Mouse (Mus musculus) hindbrain, embryonic 13.5 days (tissue): Measurements from ENCODE around the gene Dicer1. TPM values are rescaled to one million over a fixed set of nuclear protein-coding genes. Genes with fewer than 3 reads are reported as not detected.
A peak's percentile ranks its signal among the peaks of the same experiment; 100 is the strongest.

Source experiments
- ATAC-seq: fragments of 200-750 bp; cut with Nextera tagmentation; 2 replicates; pipeline ENCODE4 v1.8.0; 2017; ENCODE audit warnings: moderate TSS enrichment; ENCODE audit not compliant: low FRiP score
- H3K27ac ChIP-seq: fragments of 300-500 bp; sonication (generic); 2 replicates; pipeline ENCODE4 v1.5.1; 2015; ENCODE audit warnings: inconsistent platforms, mild to moderate bottlenecking, moderate library complexity
- H3K27me3 ChIP-seq: fragments of 300-500 bp; sonication (generic); 2 replicates; pipeline ENCODE4 v1.6.1; 2015; ENCODE audit warnings: mild to moderate bottlenecking, inconsistent platforms
- H3K36me3 ChIP-seq: fragments of 300-500 bp; sonication (generic); 2 replicates; pipeline ENCODE4 v1.6.1; 2015; ENCODE audit warnings: mild to moderate bottlenecking, inconsistent platforms
- H3K4me1 ChIP-seq: fragments of 300-500 bp; sonication (generic); replicated peaks from 2 replicates; pipeline ENCODE4 v1.6.1; 2015; ENCODE audit warnings: inconsistent platforms
- H3K4me2 ChIP-seq: fragments of 300-500 bp; sonication (generic); 2 replicates; pipeline ENCODE4 v1.6.1; 2015; ENCODE audit warnings: inconsistent platforms, mild to moderate bottlenecking, moderate library complexity
- H3K4me3 ChIP-seq: fragments of 300-500 bp; sonication (generic); 2 replicates; pipeline ENCODE4 v1.5.1; 2015; ENCODE audit warnings: mild to moderate bottlenecking, inconsistent platforms
- H3K9ac ChIP-seq: fragments of 300-500 bp; sonication (generic); 2 replicates; pipeline ENCODE4 v1.6.1; 2015; ENCODE audit warnings: mild to moderate bottlenecking, inconsistent platforms
- H3K9me3 ChIP-seq: fragments of 300-500 bp; sonication (generic); 2 replicates; pipeline ENCODE4 v1.6.1; 2016; ENCODE audit warnings: inconsistent platforms
- WGBS: fragments of 180-500 bp; shearing (Covaris S2); methylation state at CpG from one replicate; pipeline ENCODE4 v1.1.7; 2015; 5-methylcytosine and 5-hydroxymethylcytosine counted together
- polyA plus RNA-seq: library from polyadenylated mRNA; unstranded; fragments of >200 nt; fragmentation: Nextera tagmentation; extraction: Ambion mirVana; gene quantifications from 2 replicates; pipeline ENCODE4 v1.2.1, GENCODE M21; 2015

The Dicer1 gene
- polyA plus RNA-seq, 1 experiment from 2014 or later = 55.1 TPM

- no peak for ATAC-seq
- Histone ChIP-seq H3K9me3 (no peaks in the 10 kb centered on the region), H3K9ac (no peak overlapping the region), H3K27ac (no peak overlapping the region), H3K27me3 (no peaks in the 10 kb centered on the region), H3K36me3 (peaks cover 73% of the 10 kb centered on the region), H3K4me1 (peaks cover 22% of the 10 kb centered on the region), H3K4me3 (no peak overlapping the region), H3K4me2 (no peak overlapping the region)
- WGBS = 92% methylated on average over 2 of the region's 2 CpGs
Measured at GRCm38 (mm10) chr12:104695514-104695913, 56.2 kb downstream of the Dicer1 start.

GRCm38 (mm10) chr12:104692864-104693263, 58.9 kb downstream of the Dicer1 start:
- no peak overlapping the region for H3K4me3 ChIP-seq
- H3K4me1 ChIP-seq = peaks cover 23% of the 10 kb centered on the region
- H3K4me2 ChIP-seq = no peak overlapping the region
- H3K27ac ChIP-seq = 0 out of 2 replicates have a peak overlapping the region, but pooled peaks have one; percentile 35
- H3K36me3 ChIP-seq = peaks cover 72% of the 10 kb centered on the region
- peak; percentile 15; the same call in 1 of the 2 replicates for ATAC-seq
- WGBS = 55% methylated on average over 12 of the region's 12 CpGs
- no peaks in the 10 kb centered on the region for H3K27me3 ChIP-seq
- H3K9ac ChIP-seq = no peak overlapping the region
- H3K9me3 ChIP-seq = no peaks in the 10 kb centered on the region

GRCm38 (mm10) chr12:104690412-104690811, 61.3 kb downstream of the Dicer1 start:
- Histone ChIP-seq H3K4me1 (peaks cover 17% of the 10 kb centered on the region), H3K27ac (no peak overlapping the region), H3K4me2 (no peak overlapping the region), H3K4me3 (no peak overlapping the region), H3K27me3 (no peaks in the 10 kb centered on the region), H3K36me3 (peaks cover 61% of the 10 kb centered on the region), H3K9me3 (no peaks in the 10 kb centered on the region), H3K9ac (no peak overlapping the region)
- 84% methylated on average over 7 of the region's 7 CpGs for WGBS
- no peak for ATAC-seq

GRCm38 (mm10) chr12:104688870-104689269, 62.9 kb downstream of the Dicer1 start:
- Histone ChIP-seq H3K9me3 (no peaks in the 10 kb centered on the region), H3K9ac (no peak overlapping the region), H3K27me3 (no peaks in the 10 kb centered on the region), H3K4me1 (peaks cover 17% of the 10 kb centered on the region), H3K27ac (no peak overlapping the region), H3K4me3 (no peak overlapping the region), H3K36me3 (peaks cover 46% of the 10 kb centered on the region), H3K4me2 (no peak overlapping the region)
- 85% methylated on average over 11 of the region's 11 CpGs for WGBS
- ATAC-seq = no peak

- Histone ChIP-seq H3K4me2 (no peak overlapping the region), H3K27ac (no peak overlapping the region), H3K9ac (no peak overlapping the region), H3K4me1 (peaks cover 3% of the 10 kb centered on the region), H3K9me3 (peaks cover 8% of the 10 kb centered on the region), H3K27me3 (no peaks in the 10 kb centered on the region), H3K4me3 (no peak overlapping the region), H3K36me3 (peaks cover 13% of the 10 kb centered on the region)
- 79% methylated on average over 8 of the region's 8 CpGs for WGBS
- ATAC-seq = 0 out of 2 replicates have a peak, but pooled peaks have one; percentile 50
Measured at GRCm38 (mm10) chr12:104684411-104684931, 67.3 kb downstream of the Dicer1 start.

GRCm38 (mm10) chr12:104679819-104680132, 72.0 kb downstream of the Dicer1 start:
- ATAC-seq = no peak
- H3K9ac ChIP-seq = no peak overlapping the region
- no peak overlapping the region for H3K4me2 ChIP-seq
- H3K27me3 ChIP-seq = no peaks in the 10 kb centered on the region
- no peak overlapping the region for H3K27ac ChIP-seq
- WGBS = 79% methylated on average over 8 of the region's 8 CpGs
- peaks cover 20% of the 10 kb centered on the region for H3K4me1 ChIP-seq
- H3K36me3 ChIP-seq = no peaks in the 10 kb centered on the region
- peaks cover 8% of the 10 kb centered on the region for H3K9me3 ChIP-seq
- no peak overlapping the region for H3K4me3 ChIP-seq

- Histone ChIP-seq H3K4me1 (peaks cover 20% of the 10 kb centered on the region), H3K4me3 (no peak overlapping the region), H3K4me2 (peak overlapping the region; percentile 44), H3K9me3 (peaks cover 8% of the 10 kb centered on the region), H3K27me3 (no peaks in the 10 kb centered on the region), H3K36me3 (no peaks in the 10 kb centered on the region), H3K9ac (peak overlapping the region; percentile 29; the same call in 1 of the 2 replicates), H3K27ac (peak overlapping the region; percentile 55; the same call in 1 of the 2 replicates)
- WGBS = 32% methylated on average over 26 of the region's 26 CpGs
- no peak for ATAC-seq
Measured at GRCm38 (mm10) chr12:104679121-104679818, 72.5 kb downstream of the Dicer1 start.

GRCm38 (mm10) chr12:104678462-104678861, 73.3 kb downstream of the Dicer1 start:
- H3K27ac ChIP-seq = 0 out of 2 replicates have a peak overlapping the region, but pooled peaks have one; percentile 52
- WGBS = 36% methylated on average over 12 of the region's 14 CpGs
- 0 out of 2 replicates have a peak overlapping the region, but pooled peaks have one; percentile 29 for H3K9ac ChIP-seq

GRCm38 (mm10) chr12:104677371-104677924, 74.3 kb downstream of the Dicer1 start:
- Histone ChIP-seq H3K9ac (no peak overlapping the region), H3K27me3 (no peaks in the 10 kb centered on the region; the same call in 1 of the 2 replicates), H3K36me3 (no peaks in the 10 kb centered on the region), H3K9me3 (no peaks in the 10 kb centered on the region), H3K4me1 (peaks cover 20% of the 10 kb centered on the region), H3K27ac (no peak overlapping the region), H3K4me2 (no peak overlapping the region), H3K4me3 (no peak overlapping the region)
- WGBS = 91% methylated on average over 9 of the region's 9 CpGs
- ATAC-seq = 0 out of 2 replicates have a peak, but pooled peaks have one; percentile 26

More at GRCm38 (mm10) chr12:104678462-104678861, 73.3 kb downstream of the Dicer1 start:
- ATAC-seq = no peak
- no peak overlapping the region for H3K4me3 ChIP-seq
- H3K4me2 ChIP-seq = peak overlapping the region; percentile 44
- H3K36me3 ChIP-seq = no peaks in the 10 kb centered on the region
- no peaks in the 10 kb centered on the region; the same call in 1 of the 2 replicates for H3K27me3 ChIP-seq
- H3K4me1 ChIP-seq = peaks cover 20% of the 10 kb centered on the region
- H3K9me3 ChIP-seq = peaks cover 7% of the 10 kb centered on the region

- Histone ChIP-seq H3K4me1 (peaks cover 20% of the 10 kb centered on the region), H3K27me3 (no peaks in the 10 kb centered on the region; the same call in 1 of the 2 replicates), H3K36me3 (no peaks in the 10 kb centered on the region), H3K9me3 (no peaks in the 10 kb centered on the region), H3K9ac (no peak overlapping the region), H3K4me3 (no peak overlapping the region), H3K27ac (no peak overlapping the region), H3K4me2 (no peak overlapping the region)
- WGBS = 66% methylated on average over 13 of the region's 13 CpGs
- ATAC-seq = peak; percentile 67
Measured at GRCm38 (mm10) chr12:104676535-104677370, 75.0 kb downstream of the Dicer1 start.

GRCm38 (mm10) chr12:104672976-104673375, 78.8 kb downstream of the Dicer1 start:
- H3K27me3 ChIP-seq = no peaks in the 10 kb centered on the region; the same call in 1 of the 2 replicates
- no peak overlapping the region for H3K27ac ChIP-seq
- no peaks in the 10 kb centered on the region for H3K9me3 ChIP-seq
- no peaks in the 10 kb centered on the region for H3K36me3 ChIP-seq
- ATAC-seq = no peak
- no peak overlapping the region for H3K4me3 ChIP-seq
- 74% methylated on average over 5 of the region's 5 CpGs for WGBS
- H3K9ac ChIP-seq = no peak overlapping the region
- no peak overlapping the region for H3K4me2 ChIP-seq
- H3K4me1 ChIP-seq = 0 out of 2 replicates have a peak, but pooled peaks cover 6% of the 10 kb centered on the region

- no peaks in the 10 kb centered on the region; the same call in 1 of the 2 replicates for H3K27me3 ChIP-seq
- H3K9ac ChIP-seq = no peak overlapping the region
- H3K27ac ChIP-seq = no peak overlapping the region
- WGBS = 73% methylated on average over 10 of the region's 10 CpGs
- no peaks in the 10 kb centered on the region for H3K9me3 ChIP-seq
- no peak overlapping the region for H3K4me3 ChIP-seq
- ATAC-seq = no peak
- H3K4me2 ChIP-seq = no peak overlapping the region
- no peaks in the 10 kb centered on the region for H3K36me3 ChIP-seq
- 0 out of 2 replicates have a peak, but pooled peaks cover 6% of the 10 kb centered on the region for H3K4me1 ChIP-seq
Measured at GRCm38 (mm10) chr12:104672406-104672805, 79.3 kb downstream of the Dicer1 start.
